Mouse (Mus musculus) B cell, adult 2 months (primary cell): Measurements from ENCODE around the gene Cd80.
"Not testable (repeated sequence)": the region's sequence is repeated elsewhere in the genome, so short reads cannot be mapped to it uniquely, and the experiment has no call there.

Experiments
- DNase-seq, 2 experiments: peaks; one replicate each; pipeline ENCODE4 v3.0.0; 2022

Cd80 gene

GRCm38 (mm10) chr16:38455511-38456418 lies at the start of gene Cd80:
Gene Cd80 (plus strand): TSS chr16:38455561.
- no peak for DNase-seq

GRCm38 (mm10) chr16:38406293-38406692 lies 49.1 kb upstream of the Cd80 start:
- DNase-seq, result no peak

GRCm38 (mm10) chr16:38406708-38407107 lies 48.7 kb upstream of the Cd80 start:
- peak; percentile 55 to 65 for DNase-seq

GRCm38 (mm10) chr16:38407584-38407983 lies 47.8 kb upstream of the Cd80 start:
- peak; percentile 49 to 50 for DNase-seq

GRCm38 (mm10) chr16:38408416-38408815 lies 46.9 kb upstream of the Cd80 start:
- no peak for DNase-seq

- DNase-seq, result no peak
Observed at GRCm38 (mm10) chr16:38414953-38415352, 40.4 kb upstream of the Cd80 start.

- no peak for DNase-seq
Observed at GRCm38 (mm10) chr16:38425374-38425773, 30.0 kb upstream of the Cd80 start.

GRCm38 (mm10) chr16:38425799-38426198 lies 29.6 kb upstream of the Cd80 start:
- DNase-seq, result no peak

GRCm38 (mm10) chr16:38431446-38432185 lies 23.7 kb upstream of the Cd80 start:
- DNase-seq, result no peak

GRCm38 (mm10) chr16:38432498-38433425 lies 22.6 kb upstream of the Cd80 start, which contains the start of gene Pla1a:
Gene Pla1a (minus strand): TSS chr16:38433145.
- DNase-seq, result no peak

- no peak for DNase-seq
Observed at GRCm38 (mm10) chr16:38433514-38433913, 21.8 kb upstream of the Cd80 start.

GRCm38 (mm10) chr16:38434295-38434795 lies 21.0 kb upstream of the Cd80 start:
- no peak for DNase-seq

- no peak for DNase-seq
Observed at GRCm38 (mm10) chr16:38439190-38439589, 16.2 kb upstream of the Cd80 start.

- no peak for DNase-seq
Observed at GRCm38 (mm10) chr16:38440403-38440802, 15.0 kb upstream of the Cd80 start.

- no peak for DNase-seq
Observed at GRCm38 (mm10) chr16:38441611-38442010, 13.8 kb upstream of the Cd80 start.

- DNase-seq, result no peak
Observed at GRCm38 (mm10) chr16:38442216-38442615, 13.1 kb upstream of the Cd80 start.

- no peak for DNase-seq
Observed at GRCm38 (mm10) chr16:38443721-38444464, 11.5 kb upstream of the Cd80 start.

- no peak for DNase-seq
Observed at GRCm38 (mm10) chr16:38445046-38445445, 10.3 kb upstream of the Cd80 start.

GRCm38 (mm10) chr16:38445576-38445975 lies 9.8 kb upstream of the Cd80 start:
- no peak for DNase-seq

GRCm38 (mm10) chr16:38446141-38446540 lies 9.2 kb upstream of the Cd80 start:
- not testable (repeated sequence) for DNase-seq

- no peak for DNase-seq
Observed at GRCm38 (mm10) chr16:38447366-38447765, 8.0 kb upstream of the Cd80 start.

GRCm38 (mm10) chr16:38448458-38448857 lies 6.9 kb upstream of the Cd80 start:
- no peak for DNase-seq
